Mouse (Mus musculus) c-Kit-positive CD71-negative TER-119-negative erythroid progenitor cells, embryonic 14.5 days (primary cell): ENCODE data around the gene Gja3.

ENCODE experiments used
- DNase-seq: peaks from one replicate; pipeline ENCODE4 v3.0.0-alpha.2; 2013; ENCODE audit warnings: low read depth

Gene Gja3

GRCm38 (mm10) chr14:57057563-57058321, at the start of gene Gja3:
TSS of gene Gja3 (minus strand) at chr14:57058100.
- no peak for DNase-seq

- DNase-seq: no peak
Observed at GRCm38 (mm10) chr14:57107091-57107490, 49.2 kb upstream of the Gja3 start.

GRCm38 (mm10) chr14:57105721-57106120, 47.8 kb upstream of the Gja3 start:
- DNase-seq: no peak

- no peak for DNase-seq
Observed at GRCm38 (mm10) chr14:57105111-57105510, 47.2 kb upstream of the Gja3 start.

- no peak for DNase-seq
Observed at GRCm38 (mm10) chr14:57104106-57105023, 46.5 kb upstream of the Gja3 start, which contains the start of gene Gjb2. TSS of gene Gjb2 (minus strand) at chr14:57104702.

- DNase-seq: no peak
Observed at GRCm38 (mm10) chr14:57103711-57104105, 45.8 kb upstream of the Gja3 start.

GRCm38 (mm10) chr14:57103121-57103520, 45.2 kb upstream of the Gja3 start:
- no peak for DNase-seq

- DNase-seq: no peak
Observed at GRCm38 (mm10) chr14:57101623-57102022, 43.7 kb upstream of the Gja3 start.

GRCm38 (mm10) chr14:57095855-57096254, 38.0 kb upstream of the Gja3 start:
- no peak for DNase-seq

- peak; percentile 53 for DNase-seq
Observed at GRCm38 (mm10) chr14:57093029-57093428, 35.1 kb upstream of the Gja3 start.

GRCm38 (mm10) chr14:57090001-57090400, 32.1 kb upstream of the Gja3 start:
- DNase-seq: no peak

- DNase-seq: no peak
Observed at GRCm38 (mm10) chr14:57089107-57089506, 31.2 kb upstream of the Gja3 start.

GRCm38 (mm10) chr14:57084180-57084668, 26.3 kb upstream of the Gja3 start:
- no peak for DNase-seq

- no peak for DNase-seq
Observed at GRCm38 (mm10) chr14:57082863-57083262, 25.0 kb upstream of the Gja3 start.

GRCm38 (mm10) chr14:57075537-57075936, 17.6 kb upstream of the Gja3 start:
- DNase-seq: no peak

- DNase-seq: peak; percentile 59
Observed at GRCm38 (mm10) chr14:57069906-57070305, 12.0 kb upstream of the Gja3 start.

- no peak for DNase-seq
Observed at GRCm38 (mm10) chr14:57066053-57066452, 8.2 kb upstream of the Gja3 start.

- DNase-seq: peak; percentile 72
Observed at GRCm38 (mm10) chr14:57060052-57060451, 2.2 kb upstream of the Gja3 start.

- DNase-seq: no peak
Observed at GRCm38 (mm10) chr14:57057204-57057562, 717 bp downstream of the Gja3 start.

GRCm38 (mm10) chr14:57052713-57053112, 5.2 kb downstream of the Gja3 start:
- DNase-seq: no peak

- no peak for DNase-seq
Observed at GRCm38 (mm10) chr14:57043863-57044262, 14.0 kb downstream of the Gja3 start.

GRCm38 (mm10) chr14:57041439-57041838, 16.5 kb downstream of the Gja3 start:
- no peak for DNase-seq
